Mouse (Mus musculus) E14TG2a.4 (cell line): Measurements from ENCODE around the gene 4931414P19Rik.

ENCODE experiments used
- CTCF ChIP-seq: conservative IDR thresholded peaks from 2 replicates; pipeline ENCODE4 v1.5.1; 2014; ENCODE audit warnings: low read length
- POU5F1 ChIP-seq: IDR thresholded peaks from 2 replicates; pipeline ENCODE4 v1.6.1; 2014; ENCODE audit warnings: low read length, borderline replicate concordance

GRCm38 (mm10) chr14:54621133-54621532 lies 15.3 kb upstream of the 4931414P19Rik start, which contains the start of gene Psmb11:
- TF ChIP-seq CTCF (no peak), POU5F1 (no peak)
